Mouse (Mus musculus) kidney, postnatal 36 days (tissue): ENCODE measurements at regions not wholly inside any gene's neighbourhood (a gene's known extent, or its start where the extent isn't known, plus 50 kb on each side); places are given as distances from the start of the nearest gene placed in this dataset.
A peak's percentile ranks its signal among the peaks of the same experiment; 100 is the strongest.

Experiments
- DNase-seq, 2 experiments: peaks; one replicate each; pipeline ENCODE4 v3.0.0; 2021 to 2022; ENCODE audit warnings: mixed read lengths in 2 of 2

DNA sequence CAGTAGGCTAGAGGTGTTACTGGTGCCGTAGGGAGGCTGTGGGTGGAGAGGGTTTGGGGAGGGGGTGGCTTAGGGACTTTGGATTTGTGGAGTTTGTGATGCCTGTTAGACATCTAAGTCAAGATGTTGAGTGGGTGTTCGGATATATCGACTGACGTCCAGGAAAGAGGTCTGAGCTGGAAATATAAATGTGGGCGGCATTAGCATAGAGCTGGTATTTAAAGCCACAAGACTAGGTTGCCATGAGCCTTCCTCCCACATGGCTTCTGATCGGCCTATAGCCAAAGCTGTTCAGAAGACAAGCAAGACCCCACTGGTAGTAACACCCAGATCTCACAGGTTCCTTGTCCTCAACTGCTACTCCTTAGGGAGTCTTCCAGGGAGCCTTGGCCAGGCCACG is 184.9 kb downstream of the Tle3 start:
- no peak for DNase-seq

DNA sequence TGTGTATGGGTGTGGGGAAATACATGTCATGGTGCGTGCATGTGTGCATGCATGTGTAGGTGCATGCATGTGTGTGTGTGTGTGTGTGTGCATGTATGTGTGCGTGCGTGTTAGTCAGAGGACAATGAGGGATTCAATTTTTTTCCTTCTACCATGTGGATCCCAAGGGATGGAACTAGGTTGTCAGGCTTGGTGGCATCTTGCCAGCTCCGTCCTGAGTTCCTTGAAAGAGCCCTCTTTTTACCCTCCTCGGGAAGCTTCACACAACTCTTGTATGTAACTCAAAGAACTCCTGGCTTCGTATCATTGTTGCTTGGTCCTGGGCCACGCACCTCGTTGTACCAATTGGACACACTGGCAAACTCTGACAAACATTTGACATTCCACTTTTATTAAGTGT is 183.0 kb downstream of the Tle3 start:
- DNase-seq = no peak

DNA sequence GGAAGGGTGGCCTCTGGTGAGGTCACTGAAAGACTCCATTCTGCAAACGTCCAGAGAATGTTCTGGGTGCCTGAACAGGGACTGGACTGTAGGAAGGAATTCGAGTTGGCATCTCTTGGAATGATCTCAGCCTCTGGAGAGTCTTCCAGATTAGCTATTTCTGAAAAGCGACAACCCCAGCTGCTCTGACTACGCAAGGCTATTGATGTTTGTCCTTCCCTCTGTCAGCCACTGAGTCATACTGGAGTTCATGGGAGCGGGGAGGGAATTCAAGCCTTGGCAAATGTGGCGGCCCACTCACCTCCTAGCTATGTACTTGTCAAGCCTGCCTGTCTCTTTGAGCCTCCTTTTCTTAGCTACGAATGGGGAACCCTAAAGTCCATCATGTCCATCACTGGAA is 182.4 kb downstream of the Tle3 start:
- DNase-seq = no peak

DNA sequence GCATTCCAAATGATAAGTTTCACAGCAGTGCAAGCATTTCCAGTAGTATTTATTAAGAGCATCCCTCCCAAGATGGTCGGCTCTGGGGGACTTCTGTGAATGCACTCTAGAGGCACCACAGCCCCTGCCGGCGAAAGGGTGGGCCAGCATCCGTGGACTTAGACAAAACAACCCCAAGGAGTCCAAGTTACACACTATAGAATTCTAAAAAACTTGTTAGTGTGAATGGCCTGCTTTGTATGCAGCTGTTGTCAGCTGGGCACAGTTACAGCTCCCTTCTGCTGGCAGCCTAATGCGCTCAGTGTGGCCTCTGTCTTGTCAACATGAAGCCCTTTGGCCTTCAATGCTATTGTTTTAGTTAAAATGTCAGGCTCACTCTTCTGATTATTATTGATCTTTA is 181.5 kb downstream of the Tle3 start:
- DNase-seq = no peak

DNA sequence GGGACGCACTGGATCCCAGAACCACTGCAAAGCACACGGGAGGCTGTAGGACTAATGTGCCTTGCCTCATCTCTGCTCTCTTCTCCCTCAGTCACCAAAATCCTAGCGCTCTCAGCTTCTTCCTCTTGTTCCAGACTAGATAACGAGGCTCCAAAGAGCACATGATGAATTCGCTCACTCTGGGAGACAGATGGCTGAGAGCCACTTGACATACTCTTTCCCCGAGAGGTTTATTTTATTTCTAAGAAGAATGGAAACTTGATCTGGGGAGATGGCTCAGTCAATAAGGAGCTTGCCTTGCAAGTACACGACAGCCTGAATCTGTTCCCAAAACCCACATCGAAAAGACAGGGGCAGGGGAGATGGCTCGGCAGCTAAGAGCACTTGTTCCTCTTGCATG is 179.2 kb downstream of the Tle3 start:
- no peak for DNase-seq

DNA sequence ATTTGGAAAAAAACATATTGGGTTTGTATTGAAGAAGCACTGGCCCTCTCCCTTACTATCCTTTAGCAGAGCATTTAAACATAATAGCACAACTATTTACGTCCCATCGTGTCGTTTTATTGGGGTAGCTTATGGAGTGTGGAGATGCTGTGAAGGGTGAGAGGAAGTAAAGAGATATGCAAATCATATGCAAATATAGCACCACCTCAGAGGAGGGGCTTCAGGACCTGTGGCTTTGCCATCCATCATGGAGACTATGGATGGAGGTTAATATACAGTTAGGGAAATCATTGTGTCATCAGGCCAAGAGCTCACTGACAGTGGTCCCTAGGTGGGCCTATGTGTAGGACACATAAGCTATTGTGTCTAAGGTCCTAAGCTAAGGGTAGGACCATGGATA is 178.2 kb downstream of the Tle3 start:
- no peak for DNase-seq

GRCm38 (mm10) chr9:61549692-61550241 is 177.6 kb downstream of the Tle3 start:
- DNase-seq = no peak

GRCm38 (mm10) chr9:61537316-61538189 is 165.4 kb downstream of the Tle3 start:
- DNase-seq = no peak

DNA sequence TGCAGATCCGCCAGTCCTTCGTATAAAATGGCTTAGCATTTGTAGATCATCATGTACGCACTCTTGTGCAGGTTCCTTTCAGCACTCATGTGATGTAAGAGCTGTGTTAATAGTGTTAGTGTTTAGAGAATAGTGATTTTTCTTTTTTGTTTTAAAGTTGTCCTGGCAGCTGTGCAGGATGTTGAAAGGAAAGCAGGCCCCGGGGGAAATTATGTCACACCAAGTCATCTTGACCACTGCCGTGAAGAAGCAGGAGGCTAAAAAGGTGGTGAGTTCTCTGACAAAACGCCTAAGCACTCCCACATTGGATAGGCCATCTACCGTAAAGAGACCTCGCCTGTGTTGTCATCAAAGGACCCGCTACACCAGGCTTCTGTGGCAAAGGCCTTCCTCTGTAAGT is 161.1 kb downstream of the Tle3 start:
- DNase-seq = no peak

DNA sequence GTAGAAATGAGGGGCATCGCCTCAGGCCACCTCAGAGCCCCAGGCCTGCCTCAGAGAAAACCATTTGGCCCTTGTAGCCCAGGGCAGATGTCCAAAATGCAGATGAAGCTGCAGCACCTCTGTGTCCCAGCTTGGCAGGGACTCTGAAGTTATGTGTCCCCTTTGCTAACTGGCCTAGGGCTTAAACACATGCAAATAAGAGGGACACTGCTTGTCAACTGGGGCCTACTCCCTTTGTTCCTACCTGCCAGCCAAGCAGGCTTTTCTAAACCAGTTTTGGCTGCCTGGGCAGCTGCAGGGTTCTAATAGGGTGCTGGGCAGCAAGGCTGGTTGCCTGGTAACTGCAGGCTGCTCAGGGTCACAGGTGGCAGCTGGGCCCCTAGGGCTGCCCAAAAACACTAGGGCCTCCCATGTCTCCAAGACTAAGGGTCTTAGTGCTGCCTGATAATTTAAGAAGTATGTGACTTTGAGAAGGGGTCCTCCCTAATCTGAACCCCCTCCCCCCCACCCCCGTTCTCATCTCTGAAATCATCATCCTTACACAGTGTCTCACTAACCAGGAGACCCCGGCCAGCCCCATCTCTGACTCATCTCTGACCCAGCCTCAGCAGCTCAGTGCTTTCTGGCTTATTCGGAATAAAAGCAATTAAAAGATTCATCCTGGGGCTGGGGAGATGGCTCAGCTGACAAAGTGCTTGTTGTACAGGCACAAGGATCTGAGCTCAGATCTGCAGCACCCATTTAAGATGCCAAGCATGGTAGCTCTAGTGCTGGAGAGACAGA is 158.3 kb downstream of the Tle3 start:
- peak; percentile 16 to 37 for DNase-seq

- no peak for DNase-seq
Observed at GRCm38 (mm10) chr9:61528286-61528865, 156.2 kb downstream of the Tle3 start.

GRCm38 (mm10) chr9:61527491-61528056 is 155.4 kb downstream of the Tle3 start:
- no peak for DNase-seq

DNA sequence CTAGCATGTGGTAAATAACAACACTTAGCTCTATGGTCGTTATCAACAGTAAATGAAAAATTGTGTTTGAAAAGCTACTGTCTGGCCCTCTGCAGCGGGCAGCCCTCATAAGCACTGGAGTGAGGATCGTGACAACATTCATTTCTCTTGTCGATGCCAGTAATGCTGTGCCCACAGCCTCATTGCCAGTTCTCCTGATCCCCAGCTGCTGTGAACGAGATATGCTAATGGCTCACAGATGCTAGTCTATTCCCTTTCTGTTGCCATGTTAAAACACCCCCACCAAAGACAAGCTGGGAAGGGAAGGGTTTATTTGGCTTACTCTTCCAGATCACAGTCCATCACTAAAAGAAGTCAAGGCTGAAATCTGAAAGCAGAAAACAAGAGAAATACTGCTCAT is 148.0 kb downstream of the Tle3 start:
- no peak for DNase-seq

DNA sequence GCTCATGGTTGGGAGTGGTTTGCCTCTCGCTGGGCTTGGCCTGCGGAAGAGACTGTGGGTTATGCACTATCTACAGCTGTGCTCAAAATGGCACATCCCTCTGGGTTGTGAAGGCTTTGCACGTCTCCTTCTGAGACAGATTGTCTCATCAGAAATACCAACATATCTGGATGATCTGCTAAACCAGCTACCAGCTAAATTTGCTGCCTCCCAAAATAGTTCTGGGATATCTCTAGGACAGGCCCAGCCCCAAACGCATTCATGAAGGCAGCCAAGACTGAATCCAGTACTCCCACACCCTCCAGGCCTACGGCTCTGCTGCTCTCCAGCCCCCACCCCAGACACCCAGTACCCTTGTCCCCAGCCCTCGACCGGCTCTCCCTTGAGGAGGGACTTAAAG is 145.7 kb downstream of the Tle3 start:
- no peak for DNase-seq

- no peak for DNase-seq
Observed at GRCm38 (mm10) chr9:61511436-61511835, 139.3 kb downstream of the Tle3 start.

DNA sequence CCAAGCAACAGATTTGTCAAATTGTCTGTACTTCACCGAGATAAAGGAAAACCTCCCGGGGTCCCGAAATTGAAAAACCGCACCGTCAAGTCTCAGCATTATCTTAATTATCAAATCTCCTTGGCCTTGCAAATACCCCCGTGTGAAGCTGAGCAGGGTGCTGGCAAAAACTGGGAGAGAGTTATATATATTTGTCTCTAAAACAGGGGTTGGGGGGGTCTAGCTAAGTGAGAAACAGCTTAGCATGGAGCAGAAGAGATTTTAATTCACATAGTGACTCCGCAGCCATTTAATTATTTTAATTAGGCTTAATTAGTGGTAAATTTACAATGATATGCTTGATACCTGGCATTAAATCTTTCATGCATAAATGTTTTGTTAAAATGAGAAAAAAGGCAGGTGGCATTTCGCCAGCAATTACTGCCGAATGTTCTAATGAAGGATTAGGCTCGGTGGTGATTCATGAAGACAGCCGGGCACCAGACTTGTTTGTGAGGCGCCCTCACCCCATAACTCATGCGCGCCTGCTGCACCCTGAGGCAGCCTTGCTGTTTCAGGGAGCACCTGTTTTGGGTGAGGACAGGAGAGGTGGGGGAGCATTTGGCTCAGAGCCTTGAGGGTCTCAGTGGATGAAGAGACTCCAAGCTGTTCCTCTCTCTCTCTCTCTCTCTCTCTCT is 138.2 kb downstream of the Tle3 start:
- no peak for DNase-seq

DNA sequence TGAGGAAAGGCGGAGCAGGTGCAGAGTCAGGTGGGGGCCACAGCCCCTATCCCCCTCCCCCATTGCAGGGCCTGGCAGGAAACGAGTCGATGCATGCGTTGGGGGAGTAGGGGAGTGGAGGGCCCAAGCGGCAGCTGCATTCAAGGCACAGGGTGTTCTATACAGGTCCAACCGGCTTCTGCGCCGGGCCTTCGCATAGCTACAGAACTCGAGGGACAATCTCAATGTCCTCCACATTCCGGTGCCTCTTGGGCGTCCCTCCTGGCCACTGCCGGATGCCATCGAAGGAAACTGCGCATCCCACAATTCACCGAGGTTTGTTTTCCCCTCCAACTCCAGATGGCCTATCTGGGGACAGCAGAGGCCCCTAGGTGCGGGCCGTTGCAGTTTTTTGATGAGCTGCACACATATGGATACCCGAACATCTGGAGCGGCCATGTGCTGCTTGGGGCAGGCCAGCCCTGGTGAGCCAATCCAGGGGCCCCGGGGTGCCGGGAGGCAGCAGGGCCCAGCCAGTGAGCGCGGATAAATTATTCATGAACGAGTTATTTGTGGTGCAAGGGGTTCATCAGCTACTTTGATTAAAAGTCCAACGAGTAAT is 137.5 kb downstream of the Tle3 start:
- no peak for DNase-seq

GRCm38 (mm10) chr9:61509091-61509490 is 136.9 kb downstream of the Tle3 start:
- DNase-seq = no peak

DNA sequence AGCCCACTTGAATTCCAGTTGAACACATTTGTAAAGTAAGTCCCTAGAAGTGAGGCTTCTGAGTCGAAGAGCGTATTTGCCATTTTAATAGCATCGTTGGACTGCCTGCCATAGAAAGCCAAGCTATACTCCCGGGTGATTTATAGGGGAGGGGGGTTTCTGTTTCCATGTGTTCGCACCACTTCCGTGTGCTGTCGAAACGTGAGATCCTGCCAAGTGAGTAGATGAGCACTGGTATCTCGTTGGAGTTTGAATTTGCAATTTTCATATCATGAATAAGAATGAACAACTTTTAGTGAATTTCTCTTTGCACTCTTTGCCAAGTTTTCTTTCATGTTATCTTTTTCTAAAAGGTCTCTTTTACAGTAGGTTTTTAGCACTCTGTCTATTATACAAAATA is 128.7 kb downstream of the Tle3 start:
- no peak for DNase-seq

- no peak for DNase-seq
Observed at GRCm38 (mm10) chr9:61492896-61493295, 120.7 kb downstream of the Tle3 start.

DNA sequence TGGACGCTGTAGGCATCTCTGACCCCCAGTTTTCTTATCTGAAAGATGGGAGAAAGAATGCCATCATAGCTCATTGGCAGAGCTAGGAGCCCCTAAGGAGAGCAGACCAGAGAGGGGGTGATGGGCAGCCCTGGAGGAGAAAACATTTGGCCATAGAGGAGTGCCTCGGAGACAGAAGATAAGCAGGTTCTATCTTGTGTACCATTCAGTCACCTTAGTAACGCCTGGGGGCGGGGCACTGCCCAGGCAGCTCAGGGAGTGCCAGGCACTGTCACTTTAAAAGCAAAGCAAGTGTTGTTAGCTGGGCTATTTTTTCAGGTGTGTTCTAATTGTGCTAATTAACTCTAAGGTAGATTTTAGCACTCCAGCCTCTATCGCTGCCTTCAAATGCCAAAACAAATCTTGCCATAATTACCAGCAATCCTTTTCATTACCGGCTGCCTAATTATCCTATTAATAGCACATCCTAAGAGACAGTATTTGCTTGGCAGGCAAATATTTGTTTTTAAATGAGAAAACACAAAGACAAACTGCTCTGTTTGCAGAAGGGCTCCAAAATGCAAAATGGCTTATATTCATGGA is 119.1 kb downstream of the Tle3 start:
- DNase-seq = no peak

DNA sequence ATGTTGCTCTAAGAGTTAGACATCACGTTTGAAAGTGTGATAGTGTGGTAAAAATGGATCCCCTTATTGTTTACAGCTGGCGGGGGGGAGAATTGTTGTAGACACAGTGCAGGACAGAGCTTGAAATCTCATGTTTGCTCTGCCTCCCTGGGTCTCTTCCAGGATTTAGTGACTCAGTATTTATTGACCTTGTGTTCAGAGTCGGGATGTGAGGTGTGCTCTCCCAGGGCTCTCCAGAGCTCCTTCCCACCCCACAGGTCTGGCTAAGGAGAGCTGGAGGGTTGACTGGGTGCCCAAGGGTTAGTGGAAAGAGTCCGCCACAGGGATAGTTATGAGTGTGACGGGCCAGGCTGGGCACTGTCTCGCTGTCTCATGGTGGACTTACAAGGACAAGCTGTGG is 117.8 kb downstream of the Tle3 start:
- no peak for DNase-seq
